Mouse (Mus musculus): ENCODE data around the gene Sv2a. TPM values are rescaled to one million over a fixed set of nuclear protein-coding genes. Genes with fewer than 3 reads are reported as not detected.
"Not testable (repeated sequence)": the region's sequence is repeated elsewhere in the genome, so short reads cannot be mapped to it uniquely, and the experiment has no call there.

Gene Sv2a
- polyA plus RNA-seq, 1 experiment from 2014 or later: 29.3 TPM

DNA sequence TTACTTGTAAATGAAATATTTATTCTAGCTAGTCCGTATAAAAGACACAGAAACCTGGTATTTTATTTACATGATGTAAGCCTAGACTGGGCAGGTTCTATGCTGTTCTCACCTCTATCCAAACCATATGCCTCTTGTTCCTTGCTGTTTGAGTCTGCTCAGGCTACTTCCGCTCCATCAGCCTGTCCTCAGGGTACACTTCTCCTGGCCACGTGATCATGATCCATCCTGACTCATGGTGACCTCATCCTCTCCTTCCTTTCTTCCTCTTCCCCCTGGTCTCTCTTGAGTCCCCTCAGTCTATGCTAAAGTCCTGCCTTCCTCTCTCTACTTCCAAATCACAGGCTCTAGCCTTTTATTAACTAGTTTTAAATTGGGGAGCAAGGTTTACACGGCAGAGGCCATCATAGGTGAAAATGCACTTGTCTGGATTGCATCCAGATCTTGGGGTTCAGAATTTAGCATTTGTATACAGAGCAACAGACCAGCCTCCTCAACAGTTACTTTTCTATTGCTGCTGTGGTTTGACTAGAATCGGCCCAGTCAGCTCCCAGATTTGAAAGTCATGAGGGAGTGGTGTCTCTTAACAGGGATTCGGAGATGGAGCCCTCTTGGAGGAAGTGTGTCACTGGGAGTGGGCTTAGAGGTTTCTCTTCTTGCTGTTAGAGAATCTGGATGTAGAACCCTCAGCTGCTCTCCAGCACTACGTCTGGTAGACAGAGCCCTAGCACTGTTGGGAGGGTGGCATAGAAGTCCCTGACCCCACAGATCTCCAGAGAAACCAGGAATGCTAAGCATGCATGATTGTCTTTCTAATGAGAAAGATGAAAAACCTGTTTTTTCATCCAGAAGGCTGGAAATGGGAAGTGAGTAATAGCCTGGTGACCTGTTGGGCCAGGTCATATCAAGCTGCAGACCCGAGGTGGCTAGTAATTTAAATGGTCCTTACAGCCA, 46.0 kb downstream of the Sv2a start:
- Histone ChIP-seq H3K4me1 (peaks cover 38% of the 10 kb centered on the region), H3K4me2 (no peak overlapping the region), H3K27me3 (no peaks in the 10 kb centered on the region), H3K9ac (0 out of 2 replicates have a peak overlapping the region, but pooled peaks have one; percentile 0), H3K9me3 (replicated peaks) (no peaks in the 10 kb centered on the region), H3K36me3 (ENCODE audit: poor library complexity, severe bottlenecking) (no peaks in the 10 kb centered on the region), H3K4me3 (no peak overlapping the region), H3K27ac (no peak overlapping the region)
- 77% methylated on average over 8 of the region's 8 CpGs for WGBS
- no peak for ATAC-seq

DNA sequence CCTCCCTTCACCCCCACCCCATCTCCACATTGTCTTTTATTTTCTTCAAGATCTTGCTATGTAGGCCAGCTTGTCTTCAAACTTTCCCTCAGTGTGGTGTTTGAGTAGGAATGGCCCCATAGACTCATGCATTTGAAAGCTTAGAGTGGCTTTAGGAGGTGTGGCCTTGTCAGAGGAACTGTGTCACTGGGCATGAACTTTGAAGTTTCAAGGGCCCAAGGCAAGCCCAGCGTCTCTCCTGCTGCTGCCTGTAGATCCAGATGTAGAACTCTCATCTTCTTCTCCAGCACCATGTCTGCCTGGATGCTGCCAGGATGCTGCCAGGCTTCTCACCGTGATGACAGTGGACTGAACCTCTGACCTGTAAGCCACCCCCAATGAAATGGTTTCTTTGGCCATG, 47.9 kb downstream of the Sv2a start:
- Histone ChIP-seq H3K27ac (no peak overlapping the region), H3K9me3 (replicated peaks) (no peaks in the 10 kb centered on the region), H3K27me3 (no peaks in the 10 kb centered on the region), H3K9ac (no peak overlapping the region), H3K4me3 (no peak overlapping the region), H3K4me2 (no peak overlapping the region), H3K4me1 (peaks cover 20% of the 10 kb centered on the region), H3K36me3 (ENCODE audit: poor library complexity, severe bottlenecking) (no peaks in the 10 kb centered on the region)
- WGBS: 77% methylated on average over 2 of the region's 2 CpGs
- ATAC-seq: no peak

DNA sequence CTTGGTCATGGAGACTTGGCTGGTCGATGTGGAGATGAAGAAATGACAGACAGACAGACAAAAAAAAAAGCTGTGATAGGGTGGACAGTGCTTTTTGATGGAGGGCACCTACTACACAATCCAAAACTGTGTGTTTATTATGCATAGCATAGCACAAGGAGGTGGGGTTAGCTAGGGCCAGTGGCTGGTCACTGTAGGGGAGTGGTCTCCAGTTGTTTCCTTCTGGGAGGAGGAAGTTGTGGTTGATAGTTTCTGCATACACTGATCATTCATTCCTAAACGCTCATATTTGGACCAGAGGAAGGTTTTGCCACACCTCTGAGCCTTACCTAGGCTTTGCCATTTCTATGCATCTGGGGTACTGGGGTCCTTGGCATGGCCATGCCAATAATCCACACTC, 49.5 kb downstream of the Sv2a start:
- Histone ChIP-seq H3K27ac (no peak overlapping the region), H3K27me3 (no peaks in the 10 kb centered on the region), H3K9ac (no peak overlapping the region), H3K4me1 (peaks cover 6% of the 10 kb centered on the region), H3K4me3 (no peak overlapping the region), H3K4me2 (no peak overlapping the region), H3K36me3 (ENCODE audit: poor library complexity, severe bottlenecking) (no peaks in the 10 kb centered on the region), H3K9me3 (replicated peaks) (no peaks in the 10 kb centered on the region)
- WGBS: 89% methylated on average over 2 of the region's 2 CpGs
- ATAC-seq: no peak

DNA sequence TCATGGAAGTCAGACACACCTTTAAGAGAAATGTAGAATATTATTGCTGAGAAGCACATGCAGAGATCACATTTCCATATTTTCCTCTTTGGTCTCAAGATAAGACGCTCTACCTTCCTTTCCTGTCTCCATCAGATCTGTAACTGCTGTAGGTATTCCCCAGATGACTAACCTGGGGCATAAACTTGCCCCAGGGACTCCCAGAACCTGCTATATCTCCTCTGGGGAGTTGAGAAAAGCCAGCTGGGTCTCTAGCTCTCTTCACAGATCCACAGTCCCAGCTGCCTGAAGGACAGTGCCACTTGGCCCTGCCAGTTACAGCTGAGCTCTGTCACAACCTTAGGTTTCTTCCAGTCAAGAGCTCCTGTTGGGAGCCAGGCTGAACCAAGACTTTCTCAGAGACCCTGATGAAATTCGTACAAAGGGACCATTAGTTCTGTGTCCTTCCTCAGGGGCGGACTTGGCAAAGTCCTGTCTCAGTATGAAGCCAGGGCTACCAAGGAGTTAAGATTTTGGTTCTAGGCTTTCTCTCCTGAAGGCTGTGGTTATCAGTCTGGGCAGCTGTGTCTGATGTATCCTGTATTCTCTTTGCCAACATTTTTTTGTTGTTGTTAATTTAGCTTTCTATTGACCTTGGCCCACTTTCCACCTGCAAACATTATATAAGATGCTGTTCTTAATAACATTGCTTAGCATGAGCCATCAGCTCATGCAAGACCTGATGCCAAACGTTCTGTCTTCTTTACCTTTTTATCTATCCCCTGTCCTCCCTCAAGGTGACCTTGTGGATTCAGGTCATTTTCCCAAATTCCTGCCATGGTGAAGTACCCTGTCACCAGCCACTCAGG, 50.2 kb downstream of the Sv2a start:
- H3K4me2 ChIP-seq: no peak overlapping the region
- no peaks in the 10 kb centered on the region for H3K27me3 ChIP-seq
- no peaks in the 10 kb centered on the region for H3K36me3 ChIP-seq (ENCODE audit: poor library complexity, severe bottlenecking)
- H3K27ac ChIP-seq: no peak overlapping the region
- ATAC-seq: no peak
- no peaks in the 10 kb centered on the region for H3K4me1 ChIP-seq
- no peak overlapping the region for H3K4me3 ChIP-seq
- no peaks in the 10 kb centered on the region for H3K9me3 ChIP-seq (replicated peaks)
- WGBS: 82% methylated on average over 4 of the region's 4 CpGs
- H3K9ac ChIP-seq: no peak overlapping the region

DNA sequence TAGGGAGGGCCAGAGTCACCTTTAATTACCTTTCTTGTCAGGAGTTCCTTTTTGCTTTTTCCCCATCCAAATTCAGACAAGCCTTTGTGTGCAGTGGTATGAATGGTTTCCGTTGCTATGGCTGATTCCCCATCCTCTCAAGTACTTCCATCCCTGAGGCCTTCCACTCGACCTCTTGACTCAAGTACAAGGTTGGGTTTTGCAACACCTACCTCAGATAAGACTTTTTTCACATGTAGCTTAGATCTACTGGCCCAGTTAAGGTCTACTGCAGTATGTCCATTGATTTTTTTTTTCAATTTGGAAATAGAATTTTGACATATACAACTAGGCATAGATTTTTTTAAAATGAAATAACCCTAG, 50.8 kb downstream of the Sv2a start:
- H3K4me2 ChIP-seq: no peak overlapping the region
- H3K36me3 ChIP-seq (ENCODE audit: poor library complexity, severe bottlenecking): no peaks in the 10 kb centered on the region
- WGBS: 62% methylated on average over 2 of the region's 2 CpGs
- no peak overlapping the region for H3K9ac ChIP-seq
- H3K27me3 ChIP-seq: no peaks in the 10 kb centered on the region
- H3K27ac ChIP-seq: no peak overlapping the region
- no peaks in the 10 kb centered on the region for H3K9me3 ChIP-seq (replicated peaks)
- H3K4me3 ChIP-seq: no peak overlapping the region
- no peak for ATAC-seq
- H3K4me1 ChIP-seq: peaks cover 4% of the 10 kb centered on the region

DNA sequence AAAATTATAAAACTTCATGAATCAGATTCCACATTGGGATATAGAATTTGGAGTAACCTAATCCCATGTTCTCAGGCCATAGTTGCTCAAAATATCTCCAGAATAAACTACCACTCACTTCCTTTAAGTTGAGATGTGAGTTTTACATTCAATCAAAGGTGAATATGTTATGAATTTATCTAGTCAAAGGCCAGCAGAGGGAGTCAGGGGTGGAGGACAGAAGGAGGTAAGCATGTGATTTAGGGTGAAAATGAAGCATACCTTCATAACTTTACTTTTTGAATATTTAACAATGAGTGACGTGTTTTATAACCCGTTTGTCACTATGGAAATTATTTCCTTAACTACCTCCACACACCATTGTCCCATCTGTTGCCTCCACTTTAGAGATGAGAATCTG, 54.0 kb downstream of the Sv2a start:
- no peaks in the 10 kb centered on the region for H3K27me3 ChIP-seq
- no peak overlapping the region for H3K27ac ChIP-seq
- no peaks in the 10 kb centered on the region for H3K9me3 ChIP-seq (replicated peaks)
- ATAC-seq: no peak
- peaks cover 19% of the 10 kb centered on the region for H3K4me1 ChIP-seq
- H3K4me2 ChIP-seq: no peak overlapping the region
- 85% methylated on average over 2 of the region's 2 CpGs for WGBS
- no peaks in the 10 kb centered on the region for H3K36me3 ChIP-seq (ENCODE audit: poor library complexity, severe bottlenecking)
- H3K4me3 ChIP-seq: no peak overlapping the region
- no peak overlapping the region for H3K9ac ChIP-seq

DNA sequence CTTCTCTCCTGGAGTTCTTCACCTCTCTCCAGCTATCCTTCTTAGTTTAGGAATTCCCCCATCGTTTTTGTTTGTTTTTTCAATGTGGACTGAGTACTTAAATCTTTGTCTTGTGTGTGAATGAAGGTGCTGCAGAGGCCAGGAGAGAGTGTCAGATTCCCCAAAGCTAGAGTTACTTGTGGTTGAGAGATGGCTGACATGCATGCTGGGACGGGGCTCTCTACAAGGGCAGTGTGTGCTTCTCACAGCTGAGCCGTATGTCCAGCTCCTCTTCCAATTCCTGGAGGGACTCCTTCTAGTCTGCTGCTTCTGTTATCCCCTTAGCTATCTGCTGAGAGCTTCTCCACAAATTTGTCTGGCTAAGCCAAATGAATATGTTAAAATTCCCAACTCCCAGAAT, 54.9 kb downstream of the Sv2a start:
- Histone ChIP-seq H3K9me3 (replicated peaks) (no peaks in the 10 kb centered on the region), H3K9ac (no peak overlapping the region), H3K27me3 (no peaks in the 10 kb centered on the region), H3K4me1 (peaks cover 22% of the 10 kb centered on the region), H3K4me3 (no peak overlapping the region), H3K36me3 (ENCODE audit: poor library complexity, severe bottlenecking) (no peaks in the 10 kb centered on the region), H3K27ac (no peak overlapping the region), H3K4me2 (no peak overlapping the region)
- WGBS: 73% methylated on average over 3 of the region's 3 CpGs
- no peak for ATAC-seq

DNA sequence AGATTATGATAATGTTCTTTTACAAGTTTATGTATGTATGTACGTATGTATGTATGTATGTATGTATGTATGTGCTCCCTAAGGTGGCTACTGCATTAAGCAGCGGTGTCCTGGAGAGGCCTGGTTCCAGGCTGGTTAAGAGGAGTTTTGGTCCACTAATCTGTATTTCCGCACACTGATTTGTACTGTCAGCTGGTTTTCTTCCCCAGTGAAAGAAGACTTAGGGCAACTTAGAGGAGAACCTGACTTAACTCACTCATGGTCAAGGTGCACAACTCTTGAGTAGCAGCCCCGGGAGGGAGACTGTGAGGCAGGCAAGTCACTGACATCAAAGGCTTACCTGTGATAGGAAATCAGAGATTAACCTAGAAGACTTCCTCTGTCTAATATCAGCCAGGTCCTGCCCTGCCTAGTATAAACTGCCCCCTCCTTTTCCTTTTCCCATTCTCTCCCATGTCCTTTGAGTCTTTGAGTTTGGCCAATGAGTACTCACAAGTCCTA, 55.9 kb downstream of the Sv2a start:
- 81% methylated on average over 4 of the region's 4 CpGs for WGBS
- H3K4me3 ChIP-seq: peak overlapping the region; percentile 48
- no peaks in the 10 kb centered on the region for H3K36me3 ChIP-seq (ENCODE audit: poor library complexity, severe bottlenecking)
- H3K9me3 ChIP-seq (replicated peaks): no peaks in the 10 kb centered on the region
- H3K4me1 ChIP-seq: peaks cover 27% of the 10 kb centered on the region
- H3K4me2 ChIP-seq: peak overlapping the region; percentile 64
- ATAC-seq: no peak
- peak overlapping the region; percentile 78 for H3K9ac ChIP-seq
- no peaks in the 10 kb centered on the region for H3K27me3 ChIP-seq
- peak overlapping the region; percentile 81; the same call in 1 of the 2 replicates for H3K27ac ChIP-seq

DNA sequence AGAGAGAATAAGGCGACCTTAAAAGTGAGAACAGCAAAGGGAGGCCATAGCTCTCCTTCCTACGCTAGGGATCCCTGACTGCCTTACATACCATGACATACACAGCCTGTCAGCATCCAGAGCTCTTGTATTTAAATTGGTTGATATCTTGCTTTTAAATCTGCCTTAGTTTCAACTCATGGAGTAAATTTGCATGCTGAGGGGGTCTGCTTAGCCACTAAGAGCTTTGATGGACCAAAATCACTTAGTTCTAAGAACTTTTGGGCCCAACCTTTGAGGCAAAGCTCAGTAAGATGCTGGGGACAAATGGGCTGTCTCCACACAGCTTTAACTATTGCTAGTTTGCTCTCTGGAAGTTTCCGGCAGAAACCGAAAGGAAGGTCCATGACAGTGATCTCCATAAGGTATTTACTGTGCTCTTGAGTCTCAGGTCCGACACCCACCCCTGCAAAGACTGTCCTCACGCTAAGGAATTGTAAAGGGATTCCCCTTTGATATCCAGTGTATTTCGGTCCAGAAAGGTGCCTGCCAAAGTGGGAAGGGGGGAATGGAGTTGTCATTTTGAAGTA, 56.5 kb downstream of the Sv2a start:
- Histone ChIP-seq H3K36me3 (ENCODE audit: poor library complexity, severe bottlenecking) (no peaks in the 10 kb centered on the region), H3K27ac (peak overlapping the region; percentile 81), H3K9me3 (replicated peaks) (no peaks in the 10 kb centered on the region), H3K4me3 (peak overlapping the region; percentile 48), H3K9ac (peak overlapping the region; percentile 78), H3K27me3 (no peaks in the 10 kb centered on the region), H3K4me2 (peak overlapping the region; percentile 64), H3K4me1 (peaks cover 27% of the 10 kb centered on the region)
- WGBS: 21% methylated on average over 7 of the region's 7 CpGs
- ATAC-seq: no peak

DNA sequence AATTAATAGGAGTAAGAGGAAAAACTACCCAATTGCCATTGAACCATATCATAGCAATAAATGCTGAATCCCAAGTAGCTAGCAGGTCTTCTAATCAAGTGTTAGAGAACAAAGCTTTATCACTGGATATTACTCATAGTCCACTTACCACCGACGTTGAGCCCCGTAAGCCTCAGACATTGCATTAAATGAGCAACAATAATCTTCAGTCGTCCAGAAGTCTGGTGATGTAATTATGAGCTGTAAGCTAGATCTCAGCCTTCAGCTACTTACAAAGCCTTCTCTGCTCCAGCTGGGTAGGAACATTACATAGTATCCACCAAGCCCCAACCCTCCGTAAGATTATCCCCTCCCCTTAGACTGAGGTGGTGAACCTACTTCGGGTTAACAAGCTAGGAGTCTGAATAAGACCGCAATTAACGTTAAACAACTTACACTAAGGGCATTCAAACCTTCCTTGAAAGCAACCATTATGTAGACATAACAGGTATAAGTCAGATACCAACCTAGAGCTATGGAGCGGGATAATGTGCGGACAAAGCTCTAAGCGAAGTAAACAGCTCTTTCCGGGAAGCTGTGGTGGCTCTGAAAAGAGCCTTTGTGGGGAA, 57.1 kb downstream of the Sv2a start:
- Histone ChIP-seq H3K4me3 (peak overlapping the region; percentile 48), H3K27me3 (no peaks in the 10 kb centered on the region), H3K4me1 (peaks cover 27% of the 10 kb centered on the region), H3K36me3 (ENCODE audit: poor library complexity, severe bottlenecking) (no peaks in the 10 kb centered on the region), H3K9me3 (replicated peaks) (no peaks in the 10 kb centered on the region), H3K4me2 (peak overlapping the region; percentile 64), H3K27ac (peak overlapping the region; percentile 81), H3K9ac (peak overlapping the region; percentile 78)
- ATAC-seq: no peak
- WGBS: under 1% methylated on average over 12 of the region's 12 CpGs

DNA sequence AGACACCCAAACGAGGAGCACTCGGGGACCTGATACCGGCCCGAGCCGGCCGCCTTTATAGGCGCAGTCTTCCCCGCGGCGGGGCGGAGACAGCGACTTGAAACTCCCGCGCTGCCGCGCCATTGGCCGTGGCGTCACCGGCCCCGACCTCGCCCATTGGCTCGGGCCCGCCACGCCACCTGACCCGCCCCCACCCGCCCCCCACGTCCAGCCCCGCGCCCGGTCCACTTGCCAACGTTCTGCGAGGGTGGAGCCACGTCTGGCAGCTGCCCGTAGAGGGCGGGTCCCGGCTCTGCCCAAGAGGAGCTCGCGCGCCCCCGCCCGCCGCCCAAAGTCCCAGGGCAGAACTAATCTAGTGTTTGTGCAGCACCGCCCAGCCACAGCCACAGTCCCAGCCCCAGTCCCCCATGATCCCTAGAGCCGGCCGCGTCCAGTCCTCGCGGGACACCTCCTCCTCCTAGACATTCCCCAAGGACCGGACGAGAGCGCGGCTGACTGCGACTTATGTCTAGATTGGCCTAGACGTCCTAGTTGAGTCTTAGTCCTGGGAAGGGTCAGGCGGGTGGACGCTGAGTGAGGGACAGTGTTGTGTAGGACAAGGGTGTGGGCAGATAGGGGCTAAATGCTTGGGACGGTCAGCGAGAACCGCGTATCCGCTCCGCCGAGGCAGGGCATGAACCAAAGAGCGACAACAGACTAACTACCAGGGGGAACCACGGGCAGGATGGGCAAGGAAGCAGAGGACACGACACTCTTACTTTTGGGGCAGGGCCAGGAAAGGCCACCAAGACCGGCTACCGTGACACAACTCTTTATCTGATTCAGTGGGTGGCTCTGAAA, 58.2 kb downstream of the Sv2a start, which contains the start of gene Hist2h3c2:
Gene Hist2h3c2 (minus strand): TSS at position 174 of the 840 bp plus-strand sequence.
- ATAC-seq: peak; percentile 90
- not testable (repeated sequence) for H3K9me3 ChIP-seq (replicated peaks); H3K36me3 ChIP-seq (ENCODE audit: poor library complexity, severe bottlenecking); H3K27me3 ChIP-seq
- Histone ChIP-seq H3K4me2 (peak within 1 kb of the TSS; percentile 64), H3K4me3 (peak within 1 kb of the TSS; percentile 48), H3K9ac (peak within 1 kb of the TSS; percentile 78), H3K27ac (peak within 1 kb of the TSS; percentile 81), H3K4me1 (peaks cover 33% of the 10 kb centered on the region)
- 0% methylated on average over 9 of the region's 68 CpGs for WGBS
